Mouse (Mus musculus): ENCODE measurements around the gene Myh6. TPM values are rescaled to one million over a fixed set of nuclear protein-coding genes. Genes with fewer than 3 reads are reported as not detected.
A peak's percentile ranks its signal among the peaks of the same experiment; 100 is the strongest.

Gene Myh6
- total RNA-seq, 2 experiments from 2014 or later, result 23,215 to 24,603 TPM

DNA sequence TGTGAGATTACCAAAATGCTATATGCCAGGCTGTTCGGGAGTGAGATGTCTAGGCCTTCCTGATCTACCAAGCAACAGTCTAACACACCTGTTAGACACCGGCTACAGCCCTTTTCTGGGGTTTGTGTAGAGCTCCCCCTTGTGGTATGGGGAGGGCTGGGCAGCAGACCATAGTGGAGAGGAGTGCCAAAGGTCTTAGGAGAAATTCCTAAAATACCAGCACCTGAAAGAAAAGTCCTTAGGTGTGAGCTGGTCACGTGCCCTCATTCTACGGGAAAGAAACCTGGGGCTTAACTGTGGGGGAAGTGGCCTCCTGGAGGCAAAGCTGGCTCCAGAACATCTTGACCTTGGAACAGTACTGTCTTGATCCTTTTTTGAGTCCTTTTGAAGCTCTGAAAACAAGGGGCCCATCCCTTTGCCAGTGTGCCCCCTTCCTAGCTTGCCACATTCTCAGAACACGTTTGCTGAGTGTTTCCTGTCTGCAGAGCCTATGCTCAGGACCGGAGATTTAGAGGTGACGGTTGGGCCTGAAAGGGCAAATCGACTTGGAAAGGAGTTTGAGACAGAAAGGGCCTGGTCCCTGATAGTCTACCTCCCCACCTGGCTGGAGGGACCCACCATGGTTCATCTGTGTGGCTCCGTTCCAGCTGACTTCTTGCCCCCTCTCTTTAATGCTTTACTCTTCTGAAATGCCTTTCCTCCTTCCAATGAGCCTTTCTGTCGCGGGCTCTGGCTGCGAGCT lies 27.1 kb downstream of the Myh6 start:
- DNase-seq, result peak; percentile 72 to 85
- intact Hi-C loops (cut with DNase I), result loop anchor here (1.0 to 5.0 kb wide), 4 partner anchors 37 to 227 kb away; partner anchors contain the start of gene Cebpe

DNA sequence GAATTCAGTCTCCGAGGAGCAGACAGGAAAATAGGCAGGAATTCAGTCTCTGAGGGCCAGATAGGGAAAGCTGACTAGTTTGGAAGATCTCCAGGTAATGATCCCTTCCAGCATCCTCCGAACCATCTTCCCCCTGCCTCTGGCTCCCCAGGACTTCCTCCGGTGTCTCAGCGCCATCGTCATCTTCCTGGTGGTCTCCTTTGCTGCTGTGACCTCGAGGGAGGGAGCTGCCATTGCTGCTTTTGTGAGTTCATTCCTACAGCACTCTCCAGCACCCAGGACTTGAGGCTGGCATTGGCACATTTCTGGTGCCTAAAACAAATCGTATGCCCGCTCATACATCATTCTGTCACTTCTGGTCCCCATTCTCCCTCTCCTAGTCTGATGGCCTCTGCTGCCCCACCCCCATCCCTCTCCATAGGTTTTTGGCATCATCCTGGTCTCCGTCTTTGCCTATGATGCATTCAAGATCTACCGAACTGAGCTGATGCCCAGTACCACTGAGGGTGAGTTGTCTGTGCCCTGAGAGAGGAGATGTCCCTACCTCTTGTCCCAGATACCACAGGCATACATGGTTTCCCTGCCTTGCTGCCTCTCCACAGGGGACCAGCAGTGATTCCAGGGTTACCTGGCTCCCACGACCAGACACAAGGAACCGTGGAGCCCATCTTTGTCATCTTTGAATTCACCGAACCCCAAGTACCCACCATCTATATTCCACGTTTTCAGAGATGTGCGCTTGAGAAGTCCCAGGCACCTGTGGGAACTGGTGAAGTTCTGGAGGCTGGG lies 28.1 kb downstream of the Myh6 start:
- DNase-seq, result peak; percentile 52 to 70
- intact Hi-C loops (cut with DNase I), result loop anchor here (1.0 to 5.0 kb wide), 4 partner anchors 36 to 226 kb away; partner anchors contain the start of gene Cebpe

DNA sequence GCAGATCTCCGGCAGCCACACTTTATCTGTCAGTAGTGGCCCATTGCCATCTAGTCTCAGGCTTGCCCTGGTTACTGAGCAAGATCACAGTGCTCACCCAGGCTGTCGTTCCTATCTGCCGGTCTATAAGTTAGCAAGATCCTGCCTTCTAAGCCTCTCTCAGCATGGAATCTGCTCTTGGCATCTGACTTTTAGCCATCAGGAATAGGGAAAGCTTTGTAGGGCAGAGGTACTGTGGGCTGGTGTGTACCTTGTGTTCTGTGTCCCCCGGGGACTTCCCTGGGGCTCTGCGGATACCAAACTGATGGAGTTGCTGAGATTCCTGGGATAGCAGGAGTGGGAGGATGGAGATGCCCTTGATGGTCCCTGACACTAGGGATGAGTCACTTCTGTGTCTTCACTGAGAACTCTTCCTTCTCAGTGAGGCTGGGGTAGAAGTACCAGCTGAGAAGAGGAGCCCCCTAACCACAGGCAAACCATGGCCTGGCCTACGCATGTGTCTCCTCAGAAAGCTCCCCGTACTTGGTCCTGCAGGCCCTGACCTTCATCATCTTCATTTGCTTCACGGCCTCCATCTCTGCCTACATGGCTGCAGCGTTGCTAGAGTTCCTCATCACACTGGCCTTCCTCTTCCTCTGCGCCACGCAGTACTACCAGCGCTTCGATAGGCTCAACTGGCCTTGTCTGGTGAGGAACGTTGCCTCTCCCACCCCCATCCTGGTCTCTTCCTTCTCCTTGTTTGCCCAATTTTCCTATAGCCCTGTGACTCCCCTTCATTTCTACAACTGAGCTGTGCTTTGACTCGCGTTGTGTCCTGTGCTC lies 29.2 kb downstream of the Myh6 start:
- intact Hi-C loops (cut with DNase I), result loop anchor here (2.0 to 5.0 kb wide), 3 partner anchors 70 to 225 kb away; partner anchors contain the start of gene Cebpe
- DNase-seq, result peak in 1 of 2 experiments; percentile 56

DNA sequence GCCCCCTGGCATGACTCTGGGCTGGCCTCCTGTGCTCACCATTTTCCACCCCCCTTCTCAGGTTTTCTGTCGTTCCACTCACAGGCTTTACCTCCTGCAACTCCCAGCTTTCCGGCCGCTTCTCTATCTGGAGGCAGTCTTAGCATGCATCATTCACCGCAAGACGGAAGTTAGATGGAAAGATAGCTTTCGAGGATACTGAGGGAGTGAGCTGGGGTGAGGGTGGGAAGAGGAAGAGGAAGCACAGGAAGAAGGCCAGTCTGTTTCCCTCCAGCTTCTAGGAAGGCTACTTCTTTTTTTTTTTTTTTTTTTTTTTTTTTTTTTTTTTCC lies 29.9 kb downstream of the Myh6 start:
- intact Hi-C loops (cut with DNase I), result loop anchor here (5.0 kb wide), 2 partner anchors 71 to 224 kb away; partner anchors contain the start of gene Cebpe
- no peak for DNase-seq

DNA sequence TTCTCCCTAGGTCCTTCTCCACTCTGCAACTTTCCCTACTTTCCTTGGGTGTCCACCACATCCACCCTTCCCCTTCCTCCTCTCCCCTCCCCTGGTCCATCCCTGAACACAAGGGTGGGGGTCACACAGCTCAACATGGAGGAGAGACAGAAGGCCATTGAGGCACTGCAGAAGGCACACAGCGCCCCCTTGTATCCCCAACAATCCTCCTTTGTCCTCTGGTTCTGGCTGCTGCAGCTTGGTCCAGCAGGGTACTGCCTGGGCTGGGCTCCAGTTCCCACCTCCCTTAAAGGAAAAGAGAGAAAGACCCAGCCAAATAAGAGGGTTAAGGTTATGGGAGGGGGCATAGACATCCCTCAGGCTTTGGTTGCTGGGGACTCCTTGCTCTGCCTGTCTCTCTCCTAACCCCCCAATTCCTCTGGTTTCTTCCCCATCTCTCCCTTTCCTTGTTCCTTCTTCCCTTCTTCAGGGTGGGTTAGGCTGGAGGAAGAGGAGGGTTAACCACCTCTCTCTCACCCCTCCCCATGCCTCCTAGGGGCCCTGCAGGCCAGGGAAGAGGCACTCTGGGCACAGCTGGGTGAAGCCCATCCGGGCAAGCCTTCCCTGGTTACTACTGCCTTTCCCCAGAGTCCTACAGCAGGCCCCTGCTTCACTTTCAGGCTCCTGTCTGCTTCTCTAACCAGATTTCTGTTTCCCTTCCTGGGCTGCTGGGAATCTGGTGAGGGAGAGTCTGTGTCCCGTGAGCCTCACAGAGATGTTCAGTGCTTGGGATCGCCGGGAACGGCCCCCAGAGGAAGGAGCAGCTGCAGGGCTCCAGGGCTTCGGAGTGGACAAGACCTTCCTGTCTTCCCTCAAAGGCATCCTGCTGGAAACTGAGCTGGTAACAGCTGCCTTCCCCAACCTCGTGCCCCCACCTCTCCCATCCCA lies 30.6 kb downstream of the Myh6 start, which contains the start of gene Cmtm5:
Gene Cmtm5, plus strand, starts transcription at position 358 of the 927 bp plus-strand sequence.
- intact Hi-C loops (cut with DNase I), result loop anchor here (5.0 kb wide), 2 partner anchors 71 to 224 kb away; partner anchors contain the start of gene Cebpe

DNA sequence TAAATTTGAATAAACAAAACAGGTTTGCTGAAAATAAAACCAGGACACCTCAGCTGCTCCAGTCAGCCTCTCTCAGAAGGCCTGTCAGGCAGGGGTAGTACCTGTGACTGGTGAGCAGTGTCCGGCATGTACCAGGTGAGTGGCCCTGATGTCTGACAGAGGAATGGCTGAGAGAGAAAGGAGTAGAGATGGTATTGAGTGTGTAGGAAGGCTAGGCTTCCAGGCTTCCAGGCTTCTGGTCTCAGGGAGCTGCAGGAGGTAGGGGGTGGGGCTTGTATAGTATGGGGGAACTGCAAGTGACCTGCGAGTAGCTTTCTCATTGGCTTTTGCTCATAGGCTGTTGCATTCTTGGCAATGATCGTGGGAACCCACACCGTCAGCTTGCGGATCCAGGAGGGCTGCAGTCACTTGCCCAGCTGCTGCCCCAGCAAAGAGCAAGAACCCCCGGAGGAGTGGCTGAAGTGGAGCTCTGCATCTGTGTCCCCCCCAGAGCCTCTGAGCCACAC lies 34.0 kb downstream of the Myh6 start, which contains the start of gene Il25:
Gene Il25, plus strand, starts transcription at position 51 of the 506 bp plus-strand sequence.
- intact Hi-C loops (cut with DNase I), result no loop called here
- no peak for DNase-seq

More for the DNA sequence above, 30.6 kb downstream of the Myh6 start, which contains the start of gene Cmtm5:
- peak in 1 of 2 experiments; percentile 18 for DNase-seq

DNA sequence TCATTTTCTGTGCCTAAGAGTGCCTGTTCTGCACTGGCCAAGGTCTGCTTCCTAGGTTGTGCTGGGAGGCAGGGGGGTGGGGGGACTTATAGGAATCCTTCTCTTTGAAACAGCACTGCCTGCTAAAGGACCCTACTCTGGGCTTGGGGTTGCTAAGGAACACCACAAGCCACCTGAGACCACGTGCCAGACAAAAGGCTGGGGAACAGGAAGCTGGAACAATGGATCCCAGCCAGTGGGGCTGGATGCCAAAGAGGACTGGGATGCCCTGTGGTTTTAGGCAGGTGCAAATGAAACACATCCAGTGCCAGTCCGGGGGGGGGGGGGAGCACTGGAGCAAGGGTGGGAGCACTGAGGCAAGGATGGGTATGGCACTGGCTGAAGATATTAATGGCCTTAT lies 36.3 kb downstream of the Myh6 start:
- intact Hi-C loops (cut with DNase I), result no loop called here
- no peak for DNase-seq

DNA sequence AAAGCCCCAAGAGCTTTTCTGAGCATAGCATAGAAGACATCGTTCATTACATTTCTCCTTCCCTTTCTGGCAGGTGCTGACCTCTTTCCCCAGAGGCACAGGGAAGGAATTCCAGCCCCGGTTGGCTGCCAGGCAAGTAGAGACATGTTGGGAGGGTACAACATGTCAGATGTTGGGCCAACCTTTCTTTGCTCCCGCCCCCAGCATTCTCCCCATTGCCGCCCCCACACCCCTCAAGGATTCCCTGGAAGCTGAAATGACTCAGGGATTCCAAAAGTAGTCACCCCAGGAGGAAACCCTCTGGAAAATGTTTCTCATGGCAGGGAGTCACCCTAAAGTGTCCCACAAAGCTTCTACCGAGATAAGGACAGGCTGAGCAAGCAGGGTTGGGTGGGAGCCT lies 36.9 kb downstream of the Myh6 start:
- DNase-seq, result no peak
- intact Hi-C loops (cut with DNase I), result no loop called here

DNA sequence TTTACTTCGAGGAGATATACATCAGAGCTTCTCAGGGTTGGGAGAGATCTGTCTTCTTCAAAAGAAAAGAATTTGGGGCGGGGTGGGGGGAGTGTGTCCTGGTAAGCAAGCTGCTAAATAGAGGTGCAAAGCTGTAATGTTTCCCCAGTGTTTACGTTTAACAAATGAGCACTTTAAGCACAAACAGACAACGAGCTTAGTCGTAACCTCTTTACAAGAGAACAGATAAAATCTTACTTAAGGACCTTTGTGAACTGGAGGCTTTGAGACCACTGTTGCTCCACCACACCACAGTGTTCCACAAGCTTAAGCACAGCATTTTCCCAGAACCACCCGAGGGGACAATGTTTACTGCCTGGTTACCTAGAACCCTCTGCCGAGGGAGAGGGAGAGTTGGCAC lies 39.4 kb downstream of the Myh6 start:
- no peak for DNase-seq
- intact Hi-C loops (cut with DNase I), result no loop called here

DNA sequence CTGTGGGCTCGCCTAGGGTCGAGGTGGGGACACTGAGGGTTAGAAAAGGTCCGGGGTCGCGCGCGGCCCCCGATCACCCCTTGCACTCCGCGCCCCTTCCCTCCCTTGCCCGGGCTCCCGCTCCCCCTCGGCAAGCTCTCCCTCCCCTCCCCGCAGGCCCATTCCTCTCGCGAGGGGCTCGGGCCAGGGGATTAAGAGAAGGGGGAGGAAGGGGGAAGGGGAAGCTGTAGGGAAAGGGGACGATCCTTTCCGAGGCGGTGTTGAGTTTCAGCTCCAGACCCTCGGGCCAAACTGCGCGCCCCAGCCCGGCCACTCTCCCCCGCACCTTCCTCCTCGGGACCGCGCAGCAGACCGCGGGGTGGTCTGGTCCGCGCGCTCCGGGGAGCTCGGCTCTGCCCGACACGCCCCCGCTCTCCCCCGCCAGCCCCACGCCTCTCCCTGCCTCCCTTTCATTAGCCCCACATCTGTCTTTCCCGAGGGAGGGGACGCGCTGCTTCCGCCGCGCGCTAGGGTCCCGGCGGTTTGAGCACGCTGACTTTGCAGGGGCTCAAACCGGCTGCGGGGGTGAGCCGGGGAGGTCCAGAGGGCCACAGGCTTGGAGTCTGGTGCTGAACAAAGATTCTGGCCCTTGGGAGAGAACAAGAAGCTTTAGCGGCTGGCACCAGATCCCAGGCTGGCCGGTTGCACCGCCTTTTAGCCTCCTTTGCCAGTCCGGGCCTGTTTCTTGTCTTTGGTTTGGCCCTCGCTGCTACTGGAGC lies 40.1 kb downstream of the Myh6 start:
- DNase-seq, result peak; percentile 68 to 71
- intact Hi-C loops (cut with DNase I), result no loop called here

DNA sequence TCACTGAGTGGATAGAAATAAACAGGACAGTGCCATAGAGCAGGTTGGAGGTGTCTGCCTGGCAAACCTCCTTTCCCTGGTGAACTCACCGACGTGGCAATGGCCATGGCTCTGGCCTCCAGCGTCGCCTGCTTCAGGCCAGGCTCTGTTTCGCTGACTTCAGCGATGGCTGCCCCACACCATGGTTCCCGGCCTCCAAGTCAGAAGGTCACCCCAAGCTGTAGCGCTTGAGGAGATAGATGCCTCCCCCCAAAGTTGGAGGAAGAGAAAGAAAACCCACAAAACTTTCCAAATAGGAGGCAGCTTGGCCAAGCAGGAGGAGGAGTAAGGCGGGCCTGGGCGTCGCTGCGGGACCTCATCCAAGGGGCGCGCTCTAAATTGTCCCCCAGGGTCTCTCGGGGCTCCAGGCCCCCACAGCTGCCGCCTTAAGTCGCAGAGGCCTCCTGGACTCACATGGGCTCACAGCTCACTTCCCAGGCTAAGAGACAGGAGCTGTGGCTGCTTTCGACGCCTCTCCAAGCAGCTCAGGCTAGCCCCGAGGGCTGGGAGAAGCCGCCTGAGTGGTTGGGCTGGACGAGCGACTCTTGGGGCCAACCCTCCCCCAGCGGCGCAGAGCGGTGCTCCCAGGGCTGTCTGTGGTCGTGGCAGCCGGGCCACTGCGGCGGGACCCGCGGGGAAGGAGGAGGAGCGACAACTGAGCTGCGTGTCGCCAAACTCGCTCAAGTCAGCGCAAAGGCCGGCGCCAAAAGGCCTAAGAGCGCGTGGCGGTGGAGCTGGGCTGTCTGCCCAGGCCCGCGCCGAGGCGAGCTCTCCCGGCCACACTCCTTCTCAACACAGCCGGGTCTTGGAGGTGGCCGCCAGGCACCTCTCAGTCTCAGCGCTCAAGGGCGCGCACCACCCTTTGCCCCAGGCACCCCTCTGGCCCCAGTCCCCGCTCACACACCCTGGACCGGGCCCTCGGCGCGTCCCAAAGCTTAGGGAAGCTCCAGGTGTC lies 41.1 kb downstream of the Myh6 start, which contains the start of gene Efs:
Gene Efs, minus strand, starts transcription at position 778 of the 994 bp plus-strand sequence.
- intact Hi-C loops (cut with DNase I), result no loop called here

DNA sequence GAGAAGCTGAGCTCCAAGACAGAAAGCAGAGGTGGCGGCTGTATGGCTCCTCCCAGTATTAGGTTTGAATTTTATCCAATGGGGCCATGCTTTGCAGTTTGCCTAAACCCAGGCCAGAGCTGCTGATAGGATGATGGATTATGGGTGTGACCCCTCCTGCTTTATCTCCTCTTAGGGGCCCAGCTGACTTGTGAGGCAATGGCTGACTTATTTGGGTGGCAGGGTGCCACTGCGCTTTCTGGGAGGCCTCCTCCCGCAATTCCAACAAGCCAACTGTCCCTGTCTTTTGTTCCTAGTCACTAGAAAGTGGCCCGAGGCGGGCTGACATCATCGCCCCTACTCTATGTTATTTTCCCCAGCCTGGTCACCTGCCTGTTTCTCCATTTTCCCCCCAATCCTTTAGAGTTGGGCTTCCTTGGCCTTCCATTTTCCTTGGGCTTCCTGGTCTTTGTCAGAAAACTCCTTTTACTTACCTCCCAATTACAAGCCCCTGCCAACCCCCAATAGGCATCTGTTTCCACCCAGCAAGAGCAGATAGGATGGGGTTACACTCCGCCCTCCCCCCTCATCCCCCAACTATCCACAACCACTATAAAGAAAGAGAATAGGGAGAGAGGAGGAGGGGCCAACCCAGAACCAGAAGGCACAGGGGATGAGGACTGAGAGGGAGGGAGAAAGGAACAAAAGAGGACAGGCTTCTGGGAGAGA lies 41.9 kb downstream of the Myh6 start:
- intact Hi-C loops (cut with DNase I), result no loop called here
- DNase-seq, result peak; percentile 69 to 70

More for the DNA sequence above, 41.1 kb downstream of the Myh6 start, which contains the start of gene Efs:
- peak; percentile 71 to 74 for DNase-seq

DNA sequence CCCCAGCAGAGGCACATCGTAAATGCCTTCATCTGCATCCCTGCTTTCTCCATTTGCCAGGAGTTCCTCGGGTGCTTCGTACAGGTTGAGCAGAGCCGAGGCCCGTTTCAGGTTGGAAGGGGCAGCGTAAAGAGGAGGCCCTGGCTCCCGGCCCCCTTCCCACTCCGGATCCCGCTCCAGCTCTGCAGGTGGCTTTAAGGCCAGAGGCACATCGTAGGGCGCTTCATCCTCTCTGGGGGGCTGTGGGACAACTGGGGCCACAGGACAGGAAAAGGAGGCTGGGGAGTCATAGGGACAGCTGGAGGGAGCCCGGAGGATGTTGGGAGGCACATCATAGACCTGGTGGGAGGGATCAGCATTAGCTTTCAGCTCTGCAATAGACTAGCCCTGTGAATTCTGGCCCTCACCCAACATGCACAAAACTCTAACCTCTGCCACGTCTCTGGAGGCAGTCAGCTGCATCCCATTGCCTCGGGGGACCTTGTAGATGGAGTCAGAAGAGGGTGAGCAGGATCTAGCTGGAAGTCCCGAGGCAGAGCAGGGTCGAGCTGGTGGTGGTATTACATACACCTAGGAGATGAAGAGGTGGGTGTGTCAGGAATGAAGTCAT lies 46.5 kb downstream of the Myh6 start:
- DNase-seq, result no peak
- intact Hi-C loops (cut with DNase I), result no loop called here

DNA sequence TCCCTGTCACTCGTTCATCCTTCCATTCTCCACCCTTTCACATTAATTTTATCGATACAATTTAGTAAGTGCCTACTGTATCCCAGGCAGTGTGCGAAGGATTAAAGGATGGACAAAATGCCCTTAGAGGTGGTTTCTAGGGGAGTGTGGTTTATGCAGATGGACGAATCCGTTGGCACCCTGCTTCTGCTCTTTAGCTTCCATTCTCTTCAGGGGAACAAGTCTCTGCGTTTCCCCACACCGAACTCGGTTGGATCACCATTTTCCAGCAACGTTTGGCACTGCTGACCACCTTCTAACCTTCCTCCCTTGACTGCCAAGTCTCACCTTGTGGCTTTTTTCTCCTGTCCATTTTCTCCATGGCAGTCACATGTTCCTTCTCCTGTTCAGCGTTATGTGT lies 53.4 kb downstream of the Myh6 start:
- DNase-seq, result no peak
- intact Hi-C loops (cut with DNase I), result no loop called here

DNA sequence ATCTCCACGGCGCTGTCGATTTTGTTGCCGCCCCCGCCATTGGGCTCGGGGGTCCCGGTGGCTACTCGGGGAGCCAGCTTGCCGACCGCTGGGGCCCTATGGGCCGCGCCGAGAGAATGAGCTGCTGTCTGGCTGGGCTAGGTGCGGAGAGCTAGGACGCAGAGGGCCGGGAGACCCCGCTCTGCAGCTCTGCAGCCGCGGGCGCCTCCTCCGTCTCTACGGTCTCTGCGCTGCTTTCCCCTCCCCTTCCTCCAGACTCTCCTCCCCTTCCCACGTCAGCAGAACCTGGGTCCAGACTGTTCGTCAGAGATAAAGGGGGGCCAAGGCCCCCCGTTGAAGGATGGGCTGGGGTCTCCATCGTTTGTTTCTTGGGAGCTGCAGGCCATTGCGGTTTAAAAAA lies 53.8 kb downstream of the Myh6 start, which contains the start of gene Slc22a17:
Gene Slc22a17, minus strand, starts transcription at position 247 of the 400 bp plus-strand sequence.
- intact Hi-C loops (cut with DNase I), result no loop called here
- peak; percentile 68 to 70 for DNase-seq

Measured in heart, postnatal 14 days (tissue).